Mouse (Mus musculus): Measurements from ENCODE around the gene Ankrd40.
A peak's percentile ranks its signal among the peaks of the same experiment; 100 is the strongest.

Gene Ankrd40

DNA sequence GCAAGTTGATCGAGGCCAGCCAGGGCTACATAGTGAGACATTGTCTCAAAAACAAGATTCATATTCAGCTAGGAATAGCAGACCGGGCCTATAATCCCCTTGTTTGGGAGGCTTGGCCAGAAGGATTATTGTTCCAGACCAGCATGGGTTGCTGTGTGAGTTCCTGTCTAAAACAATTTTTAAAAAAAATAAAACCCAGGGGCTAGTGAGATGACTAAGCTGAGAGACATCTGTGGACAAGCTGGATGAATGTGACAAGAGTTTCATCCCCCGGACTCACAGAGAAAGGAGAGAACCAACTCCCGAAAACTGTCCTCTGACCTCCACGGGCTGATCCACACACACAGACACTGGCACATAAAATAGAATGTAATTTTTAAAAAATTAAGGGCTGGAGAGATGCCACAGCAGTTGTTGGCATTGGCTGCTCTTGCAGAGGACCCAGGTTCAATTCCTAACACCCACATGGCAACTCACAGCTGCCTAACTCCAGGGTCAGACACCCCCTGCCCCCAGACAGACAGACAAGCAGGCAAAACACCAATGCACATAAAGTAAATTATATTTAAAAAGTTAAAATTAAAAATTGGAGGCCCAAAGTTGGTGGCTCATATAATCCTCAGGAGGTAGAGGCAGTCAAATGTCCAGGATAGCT, 4.4 kb upstream of the Ankrd40 start:
- DNase-seq = no peak

DNA sequence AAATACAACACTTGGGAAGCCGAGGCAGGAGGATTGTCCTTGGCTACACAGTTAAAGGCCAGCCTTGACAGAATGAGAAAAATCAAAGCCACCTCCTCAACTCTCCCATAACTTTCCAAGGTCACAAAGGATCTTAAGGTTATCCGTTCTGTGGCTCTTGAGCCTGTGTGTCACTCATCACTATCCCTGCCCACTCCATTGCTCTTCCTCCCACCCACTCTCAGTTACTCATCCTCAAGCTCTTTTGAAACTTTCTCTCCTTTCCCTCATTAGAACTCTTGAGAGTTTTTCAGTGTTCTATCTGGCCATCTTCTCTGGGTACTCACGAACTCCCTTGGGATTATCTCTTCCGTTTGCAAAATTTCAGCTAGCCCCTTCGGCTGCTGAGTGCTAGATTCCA, 3.2 kb upstream of the Ankrd40 start:
- DNase-seq = no peak

DNA sequence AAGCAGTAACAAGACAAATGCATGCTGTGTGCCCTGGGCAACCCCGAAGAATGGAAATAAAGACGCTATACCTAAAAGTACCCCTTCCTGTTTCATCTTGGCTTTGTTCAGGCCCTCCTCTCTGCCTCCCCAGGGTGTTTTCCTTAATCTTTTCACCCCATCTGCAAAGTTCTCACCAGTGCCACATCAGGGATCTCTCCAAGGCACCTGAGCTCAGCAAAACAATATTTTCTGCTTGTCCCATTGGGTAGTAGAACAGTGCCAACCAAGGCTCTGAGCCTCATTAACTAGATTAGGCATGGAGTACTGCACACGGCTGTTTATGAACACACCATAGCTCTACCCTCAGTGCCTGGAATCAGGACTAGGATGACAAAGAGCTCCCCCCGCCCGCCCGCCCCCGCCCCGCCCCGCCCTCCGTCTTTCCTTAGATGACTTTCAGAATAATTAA, 815 bp upstream of the Ankrd40 start:
- no peak for DNase-seq

DNA sequence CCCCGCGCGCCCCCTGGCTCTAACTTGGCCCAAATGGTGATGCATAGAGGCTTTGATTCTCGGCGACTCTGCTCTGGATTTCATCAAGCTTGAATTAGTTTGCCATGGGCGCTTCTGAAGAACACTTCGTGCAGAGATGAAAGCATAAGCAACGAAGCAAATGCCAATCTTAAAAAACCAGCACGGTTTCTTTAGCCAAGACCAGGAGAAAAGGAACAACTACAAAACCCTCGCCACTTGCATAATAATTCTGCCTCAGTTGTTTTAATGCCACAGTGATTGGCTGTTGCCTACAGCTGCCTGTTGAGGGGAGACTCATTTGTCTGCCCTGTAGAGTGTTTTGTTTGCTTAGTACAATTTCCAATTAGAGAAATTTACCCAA, 834 bp downstream of the Ankrd40 start:
- DNase-seq = no peak

DNA sequence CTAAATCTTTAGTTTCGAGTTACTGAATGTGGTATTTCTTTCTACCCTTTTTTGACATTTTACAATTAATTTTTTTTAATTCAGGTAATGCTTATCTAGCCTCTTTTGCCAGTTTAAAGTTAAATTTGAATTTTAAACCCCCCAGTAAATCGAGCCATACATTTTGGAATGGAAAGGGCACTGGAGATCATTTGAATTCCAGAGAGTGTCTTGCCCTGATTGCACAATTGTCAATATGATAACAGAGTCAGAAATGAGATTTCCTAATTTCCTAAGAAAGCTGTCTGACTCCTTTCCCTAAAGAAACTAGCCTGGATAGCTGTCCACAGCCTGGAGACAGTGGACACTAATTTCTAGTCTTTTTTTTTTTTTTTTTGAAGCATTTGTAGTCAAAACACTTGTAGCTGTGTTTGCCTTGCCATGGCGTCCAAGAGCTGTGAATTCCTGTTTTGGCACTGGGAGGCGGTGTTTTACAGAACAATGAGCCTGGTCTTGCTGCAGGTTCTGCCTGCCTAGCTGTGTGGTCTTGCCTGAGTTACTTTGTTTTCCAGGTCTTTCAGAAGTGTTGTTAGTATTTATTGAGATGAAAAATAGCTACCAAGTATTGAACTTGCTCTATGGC, 1.6 kb downstream of the Ankrd40 start:
- DNase-seq = peak; percentile 86

DNA sequence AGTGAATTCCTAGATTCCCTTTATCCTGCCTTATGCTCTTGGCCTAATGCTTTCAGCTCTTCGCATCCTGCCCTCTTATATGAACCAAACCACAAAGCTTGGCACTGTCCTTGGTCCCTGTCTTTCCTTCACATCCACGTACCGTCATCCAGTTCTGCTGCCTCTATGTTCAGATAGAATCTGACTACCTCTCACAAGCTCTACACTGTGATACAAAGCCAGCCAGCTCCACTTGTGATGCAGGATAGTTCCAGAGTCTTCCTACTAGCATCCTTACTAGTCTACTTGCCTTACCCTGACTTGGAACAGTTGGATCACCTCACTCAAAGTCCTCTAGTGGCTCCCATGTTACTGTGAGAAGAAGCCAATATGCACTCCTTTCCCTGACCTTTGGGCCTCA, 2.4 kb downstream of the Ankrd40 start:
- DNase-seq = no peak

DNA sequence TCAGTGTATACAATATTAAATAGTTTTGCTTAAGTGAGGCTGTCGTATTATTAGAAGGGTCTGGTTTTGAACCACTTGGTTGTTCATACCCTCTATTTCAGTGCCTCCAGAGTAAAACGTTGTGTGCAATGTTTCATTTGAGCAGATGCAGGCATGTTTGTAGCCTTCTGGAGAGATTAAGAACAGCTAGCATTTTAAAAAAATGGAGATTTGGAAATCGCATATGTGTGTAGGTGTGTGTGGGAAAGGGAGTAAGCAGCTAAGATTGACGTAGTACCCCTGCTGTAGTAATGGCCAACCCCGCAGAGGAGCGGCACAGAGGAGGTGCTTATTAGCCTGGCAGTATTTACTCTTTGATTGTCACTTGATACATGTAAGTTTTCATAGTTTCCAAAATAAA, 4.9 kb downstream of the Ankrd40 start:
- DNase-seq = no peak

DNA sequence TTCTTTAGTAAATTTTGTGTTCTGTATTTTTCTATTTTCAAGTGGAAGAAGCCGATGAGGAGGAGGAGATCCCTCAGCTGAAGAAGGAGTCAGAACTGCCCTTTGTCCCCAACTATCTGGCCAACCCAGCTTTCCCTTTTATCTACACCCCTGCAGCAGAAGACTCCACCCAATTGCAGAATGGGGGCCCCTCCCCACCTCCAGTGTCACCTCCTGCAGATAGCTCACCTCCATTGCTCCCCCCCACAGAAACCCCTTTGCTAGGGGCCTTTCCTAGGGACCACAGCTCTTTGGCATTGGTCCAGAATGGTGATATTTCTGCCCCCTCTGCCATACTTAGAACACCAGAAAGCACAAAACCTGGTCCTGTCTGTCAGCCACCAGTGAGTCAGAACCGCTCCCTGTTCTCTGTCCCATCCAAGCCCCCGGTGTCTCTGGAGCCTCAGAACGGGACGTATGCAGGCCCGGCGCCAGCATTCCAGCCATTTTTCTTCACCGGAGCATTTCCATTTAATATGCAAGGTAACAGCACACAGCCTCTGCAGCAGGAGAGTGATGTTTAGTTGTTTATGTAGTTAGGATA, 6.7 kb downstream of the Ankrd40 start:
- no peak for DNase-seq

DNA sequence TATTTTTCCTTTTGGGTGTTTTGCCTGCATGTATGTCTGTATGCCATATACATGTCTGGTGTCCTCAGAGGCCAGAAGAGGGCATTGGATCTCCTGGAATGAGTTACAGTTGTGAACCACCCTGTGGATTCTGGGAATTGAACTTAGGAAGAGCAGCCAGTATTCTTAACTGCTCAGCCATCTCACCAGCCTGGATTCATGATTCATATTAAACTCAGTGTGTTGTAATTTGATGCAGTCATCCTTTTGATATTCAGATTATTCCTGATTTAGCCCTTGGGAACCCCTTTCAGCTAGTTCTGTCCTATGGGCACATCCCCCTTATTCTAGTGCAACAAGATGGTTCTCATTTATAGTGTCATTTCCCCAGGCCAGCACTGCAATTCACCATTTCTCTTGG, 8.8 kb downstream of the Ankrd40 start:
- DNase-seq = no peak

DNA sequence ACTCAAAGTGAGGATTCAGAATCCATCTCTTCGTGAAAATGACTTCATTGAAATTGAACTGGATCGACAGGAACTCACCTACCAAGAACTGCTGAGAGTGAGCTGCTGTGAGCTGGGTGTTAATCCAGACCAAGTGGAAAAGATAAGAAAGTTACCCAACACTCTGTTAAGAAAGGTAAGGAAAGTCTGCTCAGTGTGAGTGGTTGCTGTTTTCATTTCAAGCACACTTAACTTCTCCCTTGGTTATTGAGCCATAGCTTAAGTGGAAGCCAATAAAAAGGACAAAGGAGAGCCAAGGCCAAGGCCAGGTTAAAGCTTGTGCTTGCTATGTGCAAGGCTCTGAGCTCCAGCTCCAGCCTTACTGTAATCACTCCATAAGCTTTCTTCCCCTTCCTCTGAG, 10.5 kb downstream of the Ankrd40 start:
- DNase-seq = peak; percentile 69

DNA sequence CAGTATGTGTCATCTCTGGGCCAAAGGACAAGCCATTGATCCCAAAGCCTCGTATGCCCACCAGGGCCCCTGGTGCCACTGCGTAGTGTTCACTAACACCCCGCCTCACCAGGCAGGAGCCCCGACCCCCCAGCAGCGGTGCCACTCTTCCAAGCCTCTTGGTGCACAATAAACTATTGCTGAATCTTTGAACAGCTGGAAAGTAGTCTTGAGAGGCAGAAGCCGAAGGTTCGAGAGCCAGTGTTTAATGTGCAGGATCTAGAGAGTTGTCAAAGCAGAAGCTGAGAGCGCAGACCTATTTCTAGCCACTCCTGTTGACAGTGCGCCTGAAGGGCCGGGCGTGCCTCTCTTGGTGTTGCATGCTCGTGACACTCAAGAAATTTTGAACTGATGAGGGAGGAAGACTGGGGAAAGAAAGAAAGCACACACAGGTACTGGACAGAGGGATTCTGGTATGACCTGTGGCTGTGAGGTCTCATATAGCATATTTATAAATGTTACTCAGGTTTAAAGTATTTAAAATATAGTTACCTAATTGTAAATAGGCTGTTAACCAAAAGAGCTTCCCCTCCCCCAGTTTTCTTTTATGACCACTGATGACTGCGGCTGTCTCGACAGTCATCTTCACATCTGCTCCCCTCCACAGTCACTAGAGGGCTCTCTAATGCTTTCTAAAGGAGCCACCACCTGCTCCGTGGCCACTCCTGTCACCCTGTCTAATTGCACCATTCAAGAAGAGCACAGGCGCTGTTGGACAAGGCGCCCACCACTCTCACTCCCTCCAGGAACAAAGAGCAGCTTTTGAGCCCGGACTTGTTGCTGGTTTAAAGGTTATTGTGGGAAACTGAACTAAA, 12.2 kb downstream of the Ankrd40 start:
- DNase-seq = peak; percentile 84

DNA sequence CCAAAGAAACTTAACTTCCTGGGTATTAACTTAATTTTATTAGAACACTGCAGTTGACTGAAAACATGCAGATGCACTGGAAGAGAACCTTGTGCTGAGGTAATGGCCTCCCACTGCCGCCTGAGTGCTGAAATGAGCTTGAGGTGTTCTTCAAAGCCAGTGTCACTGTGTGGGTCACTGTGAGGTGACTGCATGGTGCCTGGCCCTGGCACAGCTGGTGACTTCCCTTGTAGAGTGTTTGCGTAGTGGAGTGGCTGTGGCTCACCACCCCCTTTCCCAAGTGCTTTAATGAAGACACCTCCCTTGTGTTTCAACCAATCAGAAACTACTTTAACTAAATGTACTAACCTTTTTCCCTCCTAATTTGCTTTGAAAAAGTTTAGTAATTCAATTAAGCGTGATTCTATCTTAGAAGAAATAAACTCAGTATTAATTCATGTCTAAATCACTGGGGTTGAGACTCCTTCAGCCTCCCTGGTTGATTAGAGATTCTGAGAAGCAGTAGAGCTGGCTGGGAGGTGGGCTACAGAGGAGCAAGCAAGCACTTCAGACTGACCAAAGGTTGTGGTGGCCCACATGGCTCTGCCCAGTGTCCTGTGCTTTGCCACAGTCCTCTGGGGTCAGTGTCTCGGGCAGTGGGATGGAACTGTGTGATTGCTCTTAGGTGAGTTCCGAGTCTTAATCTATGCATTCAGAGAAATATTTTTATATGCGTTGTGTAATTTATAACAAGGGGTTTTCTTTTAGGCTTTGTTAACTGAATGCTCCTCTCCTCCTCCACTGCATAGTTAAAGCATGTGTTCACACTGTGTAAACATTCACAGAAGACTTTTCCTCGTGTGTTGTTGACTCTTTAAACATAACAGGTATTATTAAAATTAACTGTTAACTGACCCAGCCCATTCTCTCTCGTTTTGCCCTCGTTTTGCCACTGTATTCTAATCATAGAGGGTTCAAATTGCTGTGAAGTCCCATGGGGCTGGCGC, 13.4 kb downstream of the Ankrd40 start:
- peak; percentile 89 for DNase-seq

DNA sequence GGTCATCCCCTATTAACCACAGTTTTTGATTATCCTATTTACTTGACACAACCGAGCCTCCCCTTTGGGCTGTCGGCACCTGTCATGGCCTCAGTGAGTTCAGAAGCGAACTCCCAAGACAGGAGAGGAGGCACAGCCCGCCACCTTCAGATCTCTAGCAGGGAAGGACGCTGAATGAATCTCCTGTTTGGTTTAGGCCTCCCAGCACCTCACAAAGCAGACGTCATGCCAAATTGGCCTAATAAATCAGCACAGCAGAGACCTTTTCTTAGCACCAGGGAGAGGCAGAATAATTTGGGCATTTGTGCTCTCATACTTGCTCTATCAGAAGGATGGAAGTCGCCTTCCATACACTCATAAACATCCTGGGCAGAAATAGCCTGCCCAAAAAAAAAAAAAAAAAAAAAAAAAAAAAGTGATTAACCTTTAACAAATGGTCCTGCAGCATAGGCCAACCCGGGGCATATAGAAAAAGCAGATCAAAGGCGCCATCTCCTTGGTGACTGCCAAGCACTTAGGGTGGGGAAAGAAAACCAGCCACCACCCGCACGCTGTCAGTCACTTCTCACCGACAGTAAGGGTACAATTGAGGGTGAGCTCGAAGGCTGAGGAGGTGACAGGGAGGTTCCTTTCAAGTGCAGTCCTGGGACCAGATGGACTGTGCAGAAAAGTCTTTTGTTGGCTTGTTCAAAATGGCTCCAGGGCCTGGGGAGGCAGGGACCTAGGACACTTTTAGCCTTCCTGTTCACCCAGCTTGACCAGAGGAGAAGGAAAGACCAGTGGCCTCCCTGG, 14.5 kb downstream of the Ankrd40 start:
- no peak for DNase-seq

DNA sequence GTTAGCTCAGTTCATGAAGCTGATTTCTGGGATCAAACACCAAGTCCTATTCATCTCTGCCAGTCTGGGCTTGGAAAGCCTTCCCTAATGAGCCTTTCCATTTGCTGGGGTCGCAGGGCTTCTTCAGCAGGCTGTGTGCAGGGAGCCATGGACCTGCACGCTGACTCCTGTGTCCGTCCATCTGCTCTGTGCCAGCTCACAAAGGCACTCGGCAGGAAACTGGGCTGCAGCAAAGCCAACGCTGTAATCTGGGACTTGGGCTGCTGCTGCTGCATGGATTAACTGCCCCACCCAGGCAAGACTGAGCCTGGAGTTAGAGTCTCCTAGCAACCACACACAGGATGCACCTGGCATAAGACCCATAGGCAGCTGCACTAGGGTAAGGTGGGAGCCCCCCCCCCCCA, 16.2 kb downstream of the Ankrd40 start:
- no peak for DNase-seq

DNA sequence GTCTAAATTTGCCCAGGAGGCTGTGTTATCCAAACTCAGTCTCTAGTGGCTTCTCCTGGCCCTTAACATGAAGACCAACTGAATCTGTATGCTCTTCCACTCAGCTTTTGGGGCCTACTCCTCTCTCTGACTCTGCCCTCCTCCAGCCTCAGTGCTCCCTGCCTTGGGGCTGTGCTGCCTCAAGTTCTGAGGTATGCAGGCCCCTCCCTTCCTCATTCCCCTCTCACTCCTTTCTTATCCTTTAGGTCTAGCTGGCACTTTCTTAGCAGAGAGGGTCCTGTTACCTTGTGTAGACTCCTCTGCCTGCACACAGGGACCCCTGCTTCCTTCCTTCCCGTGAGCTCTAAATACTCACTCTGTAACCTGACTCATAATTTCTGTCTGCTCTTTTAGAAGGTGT, 16.7 kb downstream of the Ankrd40 start:
- DNase-seq = no peak

DNA sequence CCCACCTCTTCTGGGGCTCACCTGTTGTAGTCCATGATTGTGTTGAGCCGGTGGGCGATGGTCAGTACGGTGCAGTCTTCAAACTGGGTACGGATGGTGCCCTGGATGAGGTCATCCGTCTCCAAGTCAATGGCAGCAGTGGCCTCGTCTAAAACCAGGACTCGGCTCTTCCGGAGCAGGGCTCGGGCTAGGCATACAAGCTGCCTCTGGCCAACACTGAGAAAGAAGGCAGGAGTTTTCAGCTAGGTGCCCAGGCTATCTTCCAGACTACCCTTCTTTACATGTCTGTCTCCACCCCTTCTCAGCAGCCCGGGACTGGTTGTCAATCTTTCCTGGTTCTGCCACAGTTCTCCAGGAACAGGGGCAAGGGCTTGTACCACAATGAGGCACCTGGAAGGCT, 18.1 kb downstream of the Ankrd40 start:
- DNase-seq = no peak

DNA sequence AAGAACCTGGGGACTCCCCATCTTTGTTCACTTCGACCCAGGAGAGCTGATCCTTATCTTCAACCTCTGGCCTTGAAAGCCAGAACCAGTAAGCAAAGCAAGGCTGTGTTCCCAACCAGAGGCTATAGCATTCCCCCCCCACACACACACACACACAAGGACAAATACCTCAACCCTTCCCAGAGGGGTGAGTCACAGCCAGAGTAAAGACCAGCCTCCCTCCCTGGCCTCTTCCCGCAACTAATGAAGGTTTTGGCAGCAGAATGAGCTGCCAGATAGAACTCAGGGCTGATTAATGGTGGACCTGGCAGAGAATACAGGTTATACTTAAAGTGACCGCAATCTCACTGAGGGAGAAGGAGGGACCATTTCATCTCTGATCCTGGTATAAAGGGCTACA, 18.8 kb downstream of the Ankrd40 start:
- DNase-seq = peak; percentile 68

DNA sequence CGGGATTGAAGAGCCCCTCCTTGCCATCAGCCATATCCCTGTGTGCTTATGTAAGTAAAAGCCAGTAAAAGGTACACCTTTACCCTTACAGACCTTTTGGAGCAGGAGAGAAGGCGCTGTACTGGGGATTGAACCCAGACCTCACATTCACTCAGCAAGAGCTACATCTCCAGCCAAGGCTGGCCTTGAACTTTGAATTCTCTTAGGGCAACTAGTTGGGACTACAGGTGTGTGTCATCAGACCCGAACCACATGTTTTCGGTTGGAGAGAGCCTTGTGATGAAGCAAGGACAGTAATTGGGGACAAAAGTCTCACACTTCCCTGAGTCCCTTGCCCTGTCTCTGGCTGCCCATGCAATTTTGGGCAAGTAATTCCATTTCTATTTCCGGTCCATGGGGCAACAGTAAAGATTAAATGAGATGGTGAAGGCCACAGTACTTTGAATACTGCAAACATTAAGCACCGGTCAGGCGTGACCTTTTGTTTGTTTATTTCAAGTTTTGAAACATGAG, 19.3 kb downstream of the Ankrd40 start:
- DNase-seq = no peak

DNA sequence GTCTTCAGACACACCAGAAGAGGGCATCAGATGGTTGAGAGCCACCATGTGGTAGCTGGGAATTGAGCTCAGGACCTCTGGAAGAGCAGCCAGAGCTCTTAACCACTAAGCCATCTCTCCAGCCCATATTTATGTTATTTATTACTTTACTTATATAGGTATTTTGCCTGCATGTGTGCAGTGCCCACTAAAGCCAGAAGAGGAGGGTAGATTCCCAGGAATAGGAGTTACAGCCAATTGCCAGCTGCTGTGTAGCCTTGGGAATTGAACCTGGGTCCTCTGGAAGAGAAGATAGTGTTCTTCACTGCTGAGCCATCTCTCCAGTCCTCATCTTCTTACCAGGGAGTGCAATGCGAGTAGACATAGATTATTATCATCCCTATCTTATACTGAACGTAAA, 22.0 kb downstream of the Ankrd40 start:
- no peak for DNase-seq

DNA sequence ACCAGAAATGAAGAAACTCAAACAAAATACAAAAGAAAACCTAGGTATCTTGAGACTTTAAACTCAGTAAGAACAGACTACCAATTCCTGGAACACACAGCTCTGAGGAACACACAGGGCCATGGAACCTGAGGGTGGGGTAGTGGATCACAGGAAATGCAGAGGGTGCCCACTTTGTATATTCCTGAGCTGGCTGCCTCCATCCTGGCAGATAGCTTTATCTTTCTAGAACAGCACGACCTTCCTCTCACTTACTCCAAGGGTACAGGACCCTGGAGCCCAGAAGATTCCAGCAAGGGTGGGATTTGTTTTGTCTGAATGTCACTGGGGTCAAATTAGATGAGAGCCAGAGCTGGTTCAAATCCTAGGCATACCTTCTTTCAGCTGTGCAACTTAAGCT, 22.5 kb downstream of the Ankrd40 start:
- peak; percentile 54 for DNase-seq

DNA sequence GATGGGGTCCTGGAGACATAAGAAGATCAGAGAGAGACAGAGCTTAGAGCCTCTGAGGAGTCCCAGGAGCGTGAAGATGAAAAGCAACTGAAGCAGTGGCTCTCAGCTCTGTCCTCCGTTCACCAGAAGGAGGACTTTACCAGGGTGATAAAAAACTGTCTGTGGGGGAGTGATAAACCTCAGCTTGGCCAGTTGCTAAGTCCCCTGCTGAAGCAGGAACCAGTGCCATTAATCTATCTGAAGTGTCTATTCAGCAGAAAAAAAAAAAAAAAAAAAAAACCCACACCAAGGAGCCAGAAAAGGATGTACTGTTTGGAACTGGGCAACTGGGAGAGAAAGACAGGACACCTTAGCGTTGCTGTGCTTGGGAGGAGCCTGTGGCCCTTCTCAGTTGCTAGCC, 23.3 kb downstream of the Ankrd40 start:
- no peak for DNase-seq

Data from lung, postnatal 36 days (tissue).